Mouse (Mus musculus) kidney, embryonic 15.5 days (tissue): ENCODE data around the gene Marf1. TPM values are rescaled to one million over a fixed set of nuclear protein-coding genes. Genes with fewer than 3 reads are reported as not detected.

Source experiments
- ATAC-seq: fragments of 200-750 bp; cut with Nextera tagmentation; replicated peaks from 2 replicates; pipeline ENCODE4 v1.8.0; 2017; ENCODE audit warnings: moderate TSS enrichment; ENCODE audit not compliant: low FRiP score
- H3K27ac ChIP-seq: fragments of 300-500 bp; sonication (generic); 2 replicates; pipeline ENCODE4 v1.5.1; 2015; ENCODE audit warnings: mild to moderate bottlenecking, inconsistent platforms
- H3K27me3 ChIP-seq: fragments of 300-500 bp; sonication (generic); 2 replicates; pipeline ENCODE4 v1.6.1; 2015; ENCODE audit warnings: inconsistent platforms
- H3K36me3 ChIP-seq: fragments of 300-500 bp; sonication (generic); 2 replicates; pipeline ENCODE4 v1.6.1; 2015; ENCODE audit warnings: inconsistent platforms
- H3K4me1 ChIP-seq: fragments of 300-500 bp; sonication (generic); 2 replicates; pipeline ENCODE4 v1.6.1; 2015; ENCODE audit warnings: inconsistent platforms
- H3K4me2 ChIP-seq: fragments of 300-500 bp; sonication (generic); 2 replicates; pipeline ENCODE4 v1.6.1; 2015; ENCODE audit warnings: moderate library complexity, mild to moderate bottlenecking, inconsistent platforms
- H3K4me3 ChIP-seq: fragments of 300-500 bp; sonication (generic); replicated peaks from 2 replicates; pipeline ENCODE4 v1.5.1; 2015; ENCODE audit warnings: mild to moderate bottlenecking, inconsistent platforms
- H3K9ac ChIP-seq: fragments of 300-500 bp; sonication (generic); 2 replicates; pipeline ENCODE4 v1.6.1; 2015; ENCODE audit warnings: mild to moderate bottlenecking, inconsistent platforms
- H3K9me3 ChIP-seq: fragments of 300-500 bp; sonication (generic); replicated peaks from 2 replicates; pipeline ENCODE4 v1.6.1; 2016; ENCODE audit warnings: inconsistent platforms
- WGBS: fragments of 180-500 bp; shearing (Covaris S2); methylation state at CpG from one replicate; pipeline ENCODE4 v1.1.7; 2015; ENCODE audit warnings: mixed read lengths; 5-methylcytosine and 5-hydroxymethylcytosine counted together
- polyA plus RNA-seq: library from polyadenylated mRNA; unstranded; fragments of >200 nt; fragmentation: Nextera tagmentation; extraction: Ambion mirVana; gene quantifications from 2 replicates; pipeline ENCODE4 v1.2.1, GENCODE M21; 2015

Marf1 gene
- 16.8 and 18.7 TPM in 2 replicates for polyA plus RNA-seq

DNA sequence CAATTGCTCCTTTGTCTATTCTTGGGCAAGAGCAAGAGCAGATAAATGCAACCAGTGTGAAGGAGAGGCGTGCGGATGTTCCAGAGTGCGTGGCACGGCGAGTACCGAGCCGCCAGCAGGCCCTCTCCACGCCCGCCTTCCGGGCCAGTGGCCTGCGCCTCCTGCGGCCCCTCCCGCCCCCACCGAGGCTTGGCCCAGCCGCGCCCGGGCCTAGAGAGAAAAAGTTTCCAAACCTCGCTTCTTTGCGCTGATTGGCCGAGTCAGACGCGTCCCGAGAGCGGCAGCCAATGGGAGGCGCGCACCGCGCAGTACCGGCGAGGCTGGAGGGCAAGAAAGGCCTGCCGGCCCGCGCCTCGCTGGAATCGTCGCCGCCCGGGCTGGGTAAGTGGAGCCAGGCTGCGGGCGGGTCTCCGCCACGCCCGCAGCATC lies at the start of gene Marf1, which contains the start of gene Nde1:
TSS of gene Marf1 (minus strand) at position 364 of the 429 bp plus-strand sequence.
TSS of gene Nde1 (plus strand) at position 288 of the 429 bp plus-strand sequence.
- ATAC-seq: peak; percentile 92
- H3K9me3 ChIP-seq: no peaks in the 10 kb centered on the region
- under 1% methylated on average over 43 of the region's 43 CpGs for WGBS
- peak within 1 kb of the TSS; percentile 69 for H3K4me3 ChIP-seq
- peaks cover 35% of the 10 kb centered on the region for H3K4me1 ChIP-seq
- peaks cover 11% of the 10 kb centered on the region; the same call in 1 of the 2 replicates for H3K36me3 ChIP-seq
- peak within 1 kb of the TSS; percentile 71 for H3K9ac ChIP-seq
- no peaks in the 10 kb centered on the region for H3K27me3 ChIP-seq
- peak within 1 kb of the TSS; percentile 66 for H3K4me2 ChIP-seq
- H3K27ac ChIP-seq: peak within 1 kb of the TSS; percentile 95

DNA sequence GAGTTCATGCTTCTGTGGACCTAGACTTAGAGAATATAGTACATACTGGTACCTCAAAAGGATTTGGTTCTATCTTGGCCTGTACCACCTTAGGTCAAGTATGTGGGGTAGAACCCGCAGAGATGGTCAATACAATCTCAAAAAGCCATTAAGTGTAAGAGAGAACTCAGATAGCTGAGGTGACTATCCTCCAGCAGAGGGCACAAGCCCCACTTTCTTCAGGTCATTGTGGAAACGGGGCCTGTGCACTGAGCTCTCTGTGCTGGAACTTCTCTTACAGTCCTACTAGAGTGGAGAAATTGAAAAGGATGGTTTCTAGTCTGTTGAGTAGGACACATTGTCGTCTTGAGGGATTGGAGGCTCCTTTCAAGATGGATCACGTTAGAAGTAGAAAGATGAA lies 35.6 kb upstream of the Marf1 start:
- H3K36me3 ChIP-seq: 0 out of 2 replicates have a peak, but pooled peaks cover under 1% of the 10 kb centered on the region
- no peak overlapping the region for H3K4me2 ChIP-seq
- no peaks in the 10 kb centered on the region for H3K9me3 ChIP-seq
- H3K27me3 ChIP-seq: no peaks in the 10 kb centered on the region
- no peak for ATAC-seq
- H3K27ac ChIP-seq: no peak overlapping the region
- H3K4me1 ChIP-seq: no peaks in the 10 kb centered on the region
- 75% methylated on average over 4 of the region's 4 CpGs for WGBS
- no peak overlapping the region for H3K9ac ChIP-seq
- H3K4me3 ChIP-seq: no peak overlapping the region

DNA sequence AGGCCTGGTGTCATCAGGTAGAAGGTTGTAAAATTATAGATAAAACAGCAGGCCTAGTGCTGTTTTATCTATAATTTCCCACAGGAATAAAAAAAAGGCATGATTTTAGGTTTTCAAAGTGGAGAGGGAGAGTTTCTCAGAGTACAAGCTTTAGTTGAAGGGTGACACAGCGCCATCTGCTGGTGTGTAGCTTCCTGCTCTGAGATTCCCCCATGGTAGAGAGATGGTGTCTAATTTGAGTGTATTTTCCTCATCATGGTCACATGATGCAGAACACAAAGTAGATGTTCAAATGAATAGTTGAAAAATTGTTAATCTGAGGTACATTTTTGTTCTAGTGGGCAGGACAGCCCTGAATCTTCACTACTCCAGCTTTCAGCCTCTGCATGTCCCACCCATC lies 32.3 kb upstream of the Marf1 start:
- 37% methylated on average over 1 of the region's 1 CpGs for WGBS

DNA sequence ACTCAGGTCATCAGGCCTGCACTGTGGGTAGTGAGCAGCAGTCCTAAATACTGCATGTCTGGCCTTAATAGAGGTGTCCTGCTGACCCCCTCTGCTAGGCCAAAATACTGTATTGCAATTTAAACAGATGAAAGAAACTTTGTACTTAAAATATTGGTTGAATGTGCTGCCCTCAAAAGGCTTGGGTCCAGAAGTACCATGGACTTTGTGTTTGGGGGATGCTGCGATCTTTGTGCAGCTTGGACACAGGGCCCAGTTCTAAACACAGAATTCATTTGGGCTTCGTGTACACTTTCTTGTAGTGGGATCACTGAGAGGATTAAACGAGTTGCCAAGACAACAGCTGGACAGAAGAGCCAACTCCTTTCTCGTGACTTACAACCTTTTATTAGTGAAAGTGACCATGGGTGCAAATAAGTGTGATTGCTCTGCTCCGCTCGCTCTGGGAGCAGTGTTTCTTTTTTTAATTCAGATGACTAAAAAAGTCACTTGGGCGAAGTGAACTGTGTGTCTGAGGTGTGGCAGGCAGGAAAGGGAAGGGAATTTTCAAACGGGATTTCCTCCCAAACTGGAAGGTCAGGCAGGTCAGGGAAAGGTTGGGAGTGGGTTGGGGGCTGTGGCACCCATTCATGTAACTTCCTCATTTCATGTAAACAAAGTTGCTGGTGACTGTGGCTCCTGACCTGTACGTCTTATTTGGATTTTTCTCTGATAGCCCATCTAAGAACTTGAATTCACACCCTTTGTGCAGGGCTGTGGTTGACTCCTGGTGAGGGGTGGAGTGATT lies 31.2 kb upstream of the Marf1 start:
- Histone ChIP-seq H3K4me2 (no peak overlapping the region), H3K36me3 (peaks cover 44% of the 10 kb centered on the region), H3K9ac (no peak overlapping the region), H3K9me3 (no peaks in the 10 kb centered on the region), H3K4me1 (no peaks in the 10 kb centered on the region), H3K4me3 (no peak overlapping the region), H3K27me3 (no peaks in the 10 kb centered on the region), H3K27ac (no peak overlapping the region)
- WGBS: 60% methylated on average over 9 of the region's 9 CpGs
- ATAC-seq: no peak

More for the DNA sequence above, 32.3 kb upstream of the Marf1 start:
- Histone ChIP-seq H3K27me3 (no peaks in the 10 kb centered on the region), H3K36me3 (peaks cover 34% of the 10 kb centered on the region), H3K4me2 (no peak overlapping the region), H3K9ac (no peak overlapping the region), H3K4me1 (no peaks in the 10 kb centered on the region), H3K27ac (no peak overlapping the region), H3K4me3 (no peak overlapping the region), H3K9me3 (no peaks in the 10 kb centered on the region)
- ATAC-seq: no peak

DNA sequence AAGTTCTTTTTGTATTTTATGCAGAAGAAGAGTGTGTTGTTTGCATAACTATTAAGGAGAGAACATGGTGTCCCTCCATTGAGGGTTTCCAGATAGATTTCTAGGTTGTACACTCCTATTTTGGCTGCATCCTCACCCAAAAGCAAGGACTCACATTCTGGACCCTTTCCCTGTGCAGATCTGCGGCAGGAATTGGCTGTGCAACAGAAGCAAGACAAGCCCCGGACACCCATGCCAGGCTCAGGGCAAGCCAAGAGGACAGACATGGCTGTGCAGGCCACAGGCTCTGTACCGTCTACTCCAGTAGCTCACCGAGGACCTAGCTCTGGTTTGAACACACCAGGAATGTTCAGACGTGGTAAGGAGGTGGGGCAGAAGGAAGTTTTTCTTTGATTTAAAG lies 22.4 kb upstream of the Marf1 start:
- Histone ChIP-seq H3K4me2 (no peak overlapping the region), H3K9ac (no peak overlapping the region), H3K27ac (no peak overlapping the region), H3K9me3 (no peaks in the 10 kb centered on the region), H3K4me1 (no peaks in the 10 kb centered on the region), H3K36me3 (peaks cover 97% of the 10 kb centered on the region), H3K4me3 (no peak overlapping the region), H3K27me3 (no peaks in the 10 kb centered on the region)
- no peak for ATAC-seq
- 96% methylated on average over 5 of the region's 5 CpGs for WGBS

DNA sequence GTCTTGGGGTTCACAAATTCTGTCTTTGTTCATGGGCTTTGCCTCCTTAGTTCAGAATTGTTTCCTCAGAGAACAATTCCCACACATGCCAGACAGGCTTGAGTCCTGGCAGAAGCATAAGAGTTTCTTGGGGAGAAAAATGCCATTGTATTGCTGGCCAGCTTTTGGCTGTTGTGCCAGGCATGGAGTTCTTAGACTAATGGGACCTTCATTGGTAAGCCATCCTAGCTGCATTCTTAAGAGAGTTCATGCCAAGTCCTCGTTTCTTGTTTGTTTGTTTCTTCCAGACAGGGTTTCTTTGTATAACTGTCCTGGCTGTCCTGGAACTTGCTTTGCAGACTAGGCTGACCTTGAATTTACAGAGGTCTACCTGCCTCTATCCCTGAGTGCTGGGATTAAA lies 20.7 kb upstream of the Marf1 start:
- no peak overlapping the region for H3K27ac ChIP-seq
- no peak for ATAC-seq
- no peak overlapping the region for H3K4me2 ChIP-seq
- H3K36me3 ChIP-seq: peaks cover 98% of the 10 kb centered on the region
- H3K4me1 ChIP-seq: no peaks in the 10 kb centered on the region
- H3K9me3 ChIP-seq: no peaks in the 10 kb centered on the region
- H3K27me3 ChIP-seq: no peaks in the 10 kb centered on the region
- H3K9ac ChIP-seq: no peak overlapping the region
- no peak overlapping the region for H3K4me3 ChIP-seq
- 82% methylated on average over 1 of the region's 1 CpGs for WGBS

DNA sequence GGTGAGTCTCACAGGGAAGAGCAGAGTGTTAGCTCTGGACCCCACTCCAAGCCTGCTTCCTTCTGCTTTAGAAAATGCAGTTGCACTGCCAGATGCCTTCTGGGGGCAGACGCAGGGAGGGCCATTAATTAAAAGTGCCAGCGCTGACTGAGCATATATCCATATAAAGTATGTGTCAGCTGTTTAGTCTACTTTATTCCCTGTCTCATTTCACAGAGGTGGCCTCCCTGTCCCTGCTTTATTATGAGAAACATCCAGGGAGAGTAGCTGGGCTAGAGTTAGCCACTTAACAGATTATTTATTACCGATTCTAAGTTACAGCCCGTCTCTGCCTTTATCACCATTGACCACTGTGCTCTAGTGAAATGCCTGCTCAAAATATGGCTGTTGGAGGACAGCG lies 19.2 kb upstream of the Marf1 start:
- H3K4me2 ChIP-seq: no peak overlapping the region
- H3K36me3 ChIP-seq: peaks cover 99% of the 10 kb centered on the region
- no peaks in the 10 kb centered on the region for H3K4me1 ChIP-seq
- 34% methylated on average over 5 of the region's 5 CpGs for WGBS
- no peaks in the 10 kb centered on the region for H3K27me3 ChIP-seq
- ATAC-seq: no peak
- no peak overlapping the region for H3K9ac ChIP-seq
- H3K27ac ChIP-seq: no peak overlapping the region
- H3K9me3 ChIP-seq: no peaks in the 10 kb centered on the region
- no peak overlapping the region for H3K4me3 ChIP-seq

DNA sequence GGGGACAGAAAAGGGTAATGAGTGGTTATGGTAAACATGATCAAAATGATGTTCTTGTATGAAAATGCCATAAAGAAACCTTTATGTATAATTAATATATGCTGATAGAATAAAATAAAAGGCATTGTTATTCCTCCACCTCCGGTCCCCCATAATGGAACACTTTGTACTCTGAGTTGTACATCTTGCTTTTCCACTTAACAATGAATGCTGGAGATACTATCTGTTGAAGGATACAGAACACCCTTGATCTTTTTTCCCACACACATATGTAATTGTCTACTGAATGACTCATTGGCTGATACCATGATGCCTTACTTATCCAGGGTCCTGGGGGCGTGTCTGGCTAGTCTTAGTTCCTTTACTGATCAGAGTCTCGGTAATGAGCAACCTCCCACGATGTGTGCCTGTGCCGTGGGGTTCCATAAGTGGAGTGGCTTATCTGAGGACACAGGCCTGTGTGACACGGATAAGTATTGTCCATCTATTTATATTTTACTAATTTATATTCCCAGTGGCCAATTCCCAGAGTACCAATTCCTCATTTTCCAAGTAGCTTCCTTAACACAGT lies 17.1 kb upstream of the Marf1 start:
- H3K36me3 ChIP-seq: peaks cover 99% of the 10 kb centered on the region
- no peak overlapping the region for H3K4me2 ChIP-seq
- no peak overlapping the region for H3K27ac ChIP-seq
- H3K27me3 ChIP-seq: no peaks in the 10 kb centered on the region
- no peak for ATAC-seq
- H3K9ac ChIP-seq: no peak overlapping the region
- no peaks in the 10 kb centered on the region for H3K9me3 ChIP-seq
- 80% methylated on average over 6 of the region's 6 CpGs for WGBS
- H3K4me1 ChIP-seq: no peaks in the 10 kb centered on the region
- no peak overlapping the region for H3K4me3 ChIP-seq

DNA sequence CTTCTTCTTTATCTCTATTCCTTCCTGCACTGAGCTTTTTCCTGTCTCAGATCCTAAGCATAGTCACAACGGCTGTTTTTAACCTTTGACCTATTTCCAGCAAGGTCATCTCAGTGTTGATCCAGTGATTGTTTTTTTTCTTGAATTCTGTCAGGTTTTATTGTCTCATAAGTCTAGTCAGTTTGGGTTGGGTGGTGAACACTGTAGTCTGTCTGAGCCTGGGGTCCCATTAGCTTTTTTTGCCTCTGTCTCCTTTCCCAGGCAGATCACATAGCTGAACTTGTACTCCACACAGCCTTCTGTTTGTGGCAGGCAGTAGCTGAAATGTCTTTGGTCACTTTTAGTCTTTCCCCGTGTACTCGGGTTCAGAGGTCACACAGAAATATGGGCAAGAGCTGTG lies 14.9 kb upstream of the Marf1 start:
- WGBS: 42% methylated on average over 3 of the region's 3 CpGs
- H3K4me3 ChIP-seq: no peak overlapping the region
- no peak for ATAC-seq
- 0 out of 2 replicates have a peak overlapping the region, but pooled peaks have one; percentile 22 for H3K27ac ChIP-seq
- no peaks in the 10 kb centered on the region for H3K27me3 ChIP-seq
- no peak overlapping the region for H3K4me2 ChIP-seq
- H3K36me3 ChIP-seq: peaks cover 99% of the 10 kb centered on the region
- no peak overlapping the region for H3K9ac ChIP-seq
- no peaks in the 10 kb centered on the region for H3K9me3 ChIP-seq
- no peaks in the 10 kb centered on the region for H3K4me1 ChIP-seq

DNA sequence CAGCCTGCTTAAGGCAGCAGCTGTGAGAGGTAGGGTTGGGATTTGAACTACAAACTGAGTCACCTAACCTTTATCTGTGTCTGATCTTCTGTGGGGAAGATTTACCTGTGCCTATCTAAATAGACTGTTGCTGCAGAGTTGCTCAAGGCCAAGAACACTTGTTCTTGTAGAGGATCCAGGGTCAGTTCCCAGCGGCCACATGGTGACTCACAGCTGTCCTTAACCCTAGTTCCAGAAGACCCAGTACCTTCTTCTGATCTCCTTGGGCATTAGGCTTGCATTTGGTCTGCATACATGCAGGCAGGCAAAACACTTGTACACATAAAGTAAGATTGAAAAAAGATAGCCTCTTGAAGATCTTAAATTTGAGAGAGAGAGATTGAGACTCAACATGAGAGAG lies 6.6 kb upstream of the Marf1 start:
- H3K4me2 ChIP-seq: no peak overlapping the region
- no peaks in the 10 kb centered on the region for H3K9me3 ChIP-seq
- no peak overlapping the region for H3K4me3 ChIP-seq
- H3K36me3 ChIP-seq: peaks cover 77% of the 10 kb centered on the region
- no peak overlapping the region for H3K9ac ChIP-seq
- H3K4me1 ChIP-seq: peaks cover 14% of the 10 kb centered on the region
- WGBS: 86% methylated on average over 1 of the region's 1 CpGs
- no peaks in the 10 kb centered on the region for H3K27me3 ChIP-seq
- no peak for ATAC-seq
- no peak overlapping the region for H3K27ac ChIP-seq

DNA sequence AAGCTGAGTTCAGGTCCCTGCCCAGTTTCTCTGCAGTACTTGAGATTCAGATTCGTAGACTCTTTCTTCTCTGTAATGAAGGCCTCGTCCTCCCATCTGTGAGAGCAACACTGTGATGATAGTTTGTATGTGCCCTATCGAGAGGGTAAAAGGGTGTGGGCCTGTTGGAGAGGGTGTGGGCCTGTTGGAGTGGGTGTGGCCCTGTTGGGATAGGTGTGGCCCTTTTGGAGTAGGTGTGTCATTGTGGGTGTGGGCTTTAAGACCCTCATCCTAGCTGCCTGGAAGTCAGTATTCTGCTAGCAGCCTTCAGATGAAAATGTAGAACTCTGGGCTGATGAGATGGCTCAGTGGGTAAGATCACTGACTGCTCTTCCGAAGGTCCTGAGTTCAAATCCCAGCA lies 3.3 kb upstream of the Marf1 start:
- no peak overlapping the region for H3K27ac ChIP-seq
- peaks cover 30% of the 10 kb centered on the region for H3K4me1 ChIP-seq
- 90% methylated on average over 4 of the region's 4 CpGs for WGBS
- no peaks in the 10 kb centered on the region for H3K27me3 ChIP-seq
- H3K9me3 ChIP-seq: no peaks in the 10 kb centered on the region
- H3K4me2 ChIP-seq: no peak overlapping the region
- no peak overlapping the region for H3K9ac ChIP-seq
- no peak for ATAC-seq
- H3K36me3 ChIP-seq: peaks cover 44% of the 10 kb centered on the region
- H3K4me3 ChIP-seq: no peak overlapping the region

DNA sequence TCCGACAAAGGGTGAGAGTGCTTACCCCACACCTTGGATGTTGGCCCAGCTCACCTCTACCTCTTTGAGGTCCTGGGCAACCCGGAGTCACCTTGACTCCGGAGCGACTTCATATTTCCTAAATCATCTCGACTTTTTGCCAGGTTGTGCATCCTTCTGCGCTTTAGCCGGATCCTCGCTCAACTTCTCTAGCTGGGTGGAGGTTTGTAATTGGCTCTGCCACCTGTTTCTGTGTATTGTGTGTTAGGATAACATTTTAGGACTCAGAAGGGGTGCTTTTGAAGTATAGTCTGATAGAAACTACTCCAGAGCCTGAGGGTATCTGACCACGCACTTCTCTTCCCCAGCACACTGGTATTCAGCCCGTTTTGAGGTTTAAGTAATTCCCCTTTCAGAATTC lies 580 bp upstream of the Marf1 start:
- WGBS: 2% methylated on average over 10 of the region's 10 CpGs
- H3K27ac ChIP-seq: peak overlapping the region; percentile 95; the same call in 1 of the 2 replicates
- no peak for ATAC-seq

More for the DNA sequence above, 580 bp upstream of the Marf1 start:
- Histone ChIP-seq H3K9me3 (no peaks in the 10 kb centered on the region), H3K4me2 (peak overlapping the region; percentile 66), H3K4me1 (peaks cover 30% of the 10 kb centered on the region), H3K36me3 (peaks cover 18% of the 10 kb centered on the region), H3K4me3 (peak overlapping the region; percentile 69), H3K27me3 (no peaks in the 10 kb centered on the region), H3K9ac (peak overlapping the region; percentile 71)
